Mouse (Mus musculus): ENCODE measurements around the gene Glt28d2.
"Not testable (repeated sequence)": the region's sequence is repeated elsewhere in the genome, so short reads cannot be mapped to it uniquely, and the experiment has no call there.

Gene Glt28d2

GRCm38 (mm10) chr3:85887239-85887827 lies at the start of gene Glt28d2, which contains the start of gene Gm37240:
Gene Glt28d2 (minus strand): TSS chr3:85887516.
Gene Gm37240 (minus strand): TSS chr3:85887518.
- peak; percentile 87 for DNase-seq

- no peak for DNase-seq
These were observed 46.3 kb upstream of the Glt28d2 start for GRCm38 (mm10) chr3:85933586-85933985.

GRCm38 (mm10) chr3:85931859-85932258 lies 44.5 kb upstream of the Glt28d2 start:
- DNase-seq, result no peak

GRCm38 (mm10) chr3:85930671-85931255 lies 43.4 kb upstream of the Glt28d2 start:
- no peak for DNase-seq

GRCm38 (mm10) chr3:85929711-85930110 lies 42.4 kb upstream of the Glt28d2 start:
- DNase-seq, result no peak

- DNase-seq, result no peak
These were observed 40.9 kb upstream of the Glt28d2 start for GRCm38 (mm10) chr3:85928140-85928611.

GRCm38 (mm10) chr3:85927296-85927695 lies 40.0 kb upstream of the Glt28d2 start:
- no peak for DNase-seq

- peak; percentile 89 for DNase-seq
These were observed 36.9 kb upstream of the Glt28d2 start for GRCm38 (mm10) chr3:85923954-85924945.

GRCm38 (mm10) chr3:85923343-85923742 lies 36.0 kb upstream of the Glt28d2 start:
- no peak for DNase-seq

GRCm38 (mm10) chr3:85922331-85922730 lies 35.0 kb upstream of the Glt28d2 start:
- peak; percentile 52 for DNase-seq

- DNase-seq, result not testable (repeated sequence)
These were observed 33.4 kb upstream of the Glt28d2 start for GRCm38 (mm10) chr3:85920671-85921070.

- DNase-seq, result peak; percentile 49
These were observed 30.3 kb upstream of the Glt28d2 start for GRCm38 (mm10) chr3:85917600-85917999.

GRCm38 (mm10) chr3:85914806-85915205 lies 27.5 kb upstream of the Glt28d2 start:
- DNase-seq, result no peak

- no peak for DNase-seq
These were observed 19.8 kb upstream of the Glt28d2 start for GRCm38 (mm10) chr3:85907136-85907535.

- no peak for DNase-seq
These were observed 17.1 kb upstream of the Glt28d2 start for GRCm38 (mm10) chr3:85904371-85904770.

- DNase-seq, result no peak
These were observed 7.7 kb upstream of the Glt28d2 start for GRCm38 (mm10) chr3:85895020-85895419.

- DNase-seq, result no peak
These were observed 4.3 kb upstream of the Glt28d2 start for GRCm38 (mm10) chr3:85891571-85891970.

GRCm38 (mm10) chr3:85888221-85888671 lies 930 bp upstream of the Glt28d2 start:
- DNase-seq, result peak; percentile 58

GRCm38 (mm10) chr3:85886636-85887238 lies 579 bp downstream of the Glt28d2 start:
- no peak for DNase-seq

GRCm38 (mm10) chr3:85885906-85886305 lies 1.4 kb downstream of the Glt28d2 start:
- DNase-seq, result no peak

- peak; percentile 56 for DNase-seq
These were observed 6.6 kb downstream of the Glt28d2 start for GRCm38 (mm10) chr3:85880687-85881086.

GRCm38 (mm10) chr3:85880068-85880467 lies 7.2 kb downstream of the Glt28d2 start:
- DNase-seq, result no peak

GRCm38 (mm10) chr3:85878911-85879310 lies 8.4 kb downstream of the Glt28d2 start:
- DNase-seq, result peak; percentile 20
